Mouse (Mus musculus) hindbrain, embryonic 10.5 days (tissue): ENCODE measurements at regions not wholly inside any gene's neighbourhood (a gene's known extent, or its start where the extent isn't known, plus 50 kb on each side); places are given as distances from the start of the nearest gene placed in this dataset.

Experiments
- DNase-seq: peaks from one replicate; pipeline ENCODE4 v3.0.0-alpha.2; 2017; ENCODE audit warnings: low spot score
- H3K27ac ChIP-seq: fragments of 300-500 bp; sonication (generic); 2 replicates; pipeline ENCODE4 v1.5.1; 2016; ENCODE audit warnings: mild to moderate bottlenecking, moderate library complexity
- H3K27me3 ChIP-seq: fragments of 300-500 bp; sonication (generic); 2 replicates; pipeline ENCODE4 v1.6.1; 2016; ENCODE audit warnings: mild to moderate bottlenecking; ENCODE audit not compliant: poor library complexity, insufficient read depth, severe bottlenecking
- H3K36me3 ChIP-seq: fragments of 300-500 bp; sonication (generic); 2 replicates; pipeline ENCODE4 v1.6.1; 2016; ENCODE audit warnings: mild to moderate bottlenecking, moderate library complexity
- H3K4me1 ChIP-seq: fragments of 300-500 bp; sonication (generic); replicated peaks from 2 replicates; pipeline ENCODE4 v1.6.1; 2016; ENCODE audit warnings: mild to moderate bottlenecking
- H3K4me3 ChIP-seq: fragments of 300-500 bp; sonication (generic); 2 replicates; pipeline ENCODE4 v1.5.1; 2016; ENCODE audit warnings: mild to moderate bottlenecking, moderate library complexity
- H3K9me3 ChIP-seq: fragments of 300-500 bp; sonication (generic); 2 replicates; pipeline ENCODE4 v1.6.1; 2016; ENCODE audit warnings: mild to moderate bottlenecking, moderate library complexity
- WGBS: fragments of 180-500 bp; shearing (Covaris S2); methylation state at CpG from one replicate; pipeline ENCODE4 v1.1.7; 2016; 5-methylcytosine and 5-hydroxymethylcytosine counted together

DNA sequence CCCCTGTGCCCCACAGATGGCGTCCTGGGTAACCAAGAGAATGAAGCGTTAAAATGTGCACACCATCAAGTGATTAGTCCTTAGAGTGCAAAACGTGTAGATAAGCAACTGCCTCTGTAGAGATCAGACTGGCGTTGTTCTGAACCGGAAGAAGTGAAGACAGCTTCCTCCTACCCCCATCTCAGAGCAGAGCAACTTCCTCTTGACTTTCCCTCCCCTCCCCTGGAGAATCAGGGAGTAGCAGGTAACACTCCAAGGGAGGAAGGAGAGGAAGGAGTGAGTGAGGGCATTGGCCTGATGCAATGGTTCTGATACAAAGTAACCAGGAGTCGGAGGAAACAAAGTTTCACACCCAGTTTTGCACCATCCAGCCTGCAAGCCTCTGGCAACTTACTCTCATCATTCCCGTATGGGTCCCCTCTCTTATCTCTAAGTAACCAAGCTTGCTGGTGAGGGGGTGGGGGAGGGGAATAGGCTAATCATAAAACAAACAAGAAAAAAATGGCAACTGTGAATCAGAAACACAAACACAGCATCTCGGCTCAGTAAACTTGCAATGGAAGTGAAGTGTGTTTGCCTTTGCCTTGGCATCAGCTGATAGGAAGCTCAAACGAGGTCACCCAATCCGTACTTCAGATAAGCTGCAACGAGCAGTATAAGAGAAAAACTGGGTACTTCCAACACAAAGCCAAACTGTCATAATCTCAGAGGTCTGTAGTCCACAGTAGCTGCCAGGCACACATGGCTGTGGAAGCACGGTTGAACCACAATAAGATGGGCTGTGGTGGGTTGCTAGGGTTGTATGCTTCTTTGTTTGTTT lies 83.7 kb upstream of the Mon1b start:
- H3K4me3 ChIP-seq, result no peak overlapping the region
- no peaks in the 10 kb centered on the region for H3K9me3 ChIP-seq
- H3K27me3 ChIP-seq, result no peaks in the 10 kb centered on the region
- no peaks in the 10 kb centered on the region for H3K36me3 ChIP-seq
- WGBS, result 77% methylated on average over 12 of the region's 12 CpGs
- no peak overlapping the region for H3K27ac ChIP-seq
- H3K4me1 ChIP-seq, result peaks cover 15% of the 10 kb centered on the region
- DNase-seq, result no peak

DNA sequence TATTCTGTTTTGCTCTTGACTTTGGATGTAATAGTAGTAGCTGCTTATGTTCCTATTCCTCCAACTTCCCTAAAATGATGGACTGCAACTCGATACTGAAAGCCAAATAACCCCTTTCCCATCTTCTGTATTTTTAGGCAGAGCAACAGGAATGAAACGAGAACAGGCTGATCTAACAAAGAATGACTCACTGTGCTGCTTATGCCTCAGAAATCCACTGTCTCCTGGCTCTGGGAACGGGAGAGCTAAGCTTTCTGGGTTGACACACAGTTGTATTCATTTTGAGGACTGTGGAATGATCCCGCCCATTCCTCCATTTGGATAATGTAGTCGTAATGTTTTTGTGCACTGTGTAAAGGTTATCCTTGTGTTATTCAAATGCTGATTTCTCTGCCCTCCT lies 82.6 kb upstream of the Mon1b start:
- H3K4me3 ChIP-seq, result no peak overlapping the region
- no peaks in the 10 kb centered on the region for H3K27me3 ChIP-seq
- no peaks in the 10 kb centered on the region for H3K36me3 ChIP-seq
- WGBS, result 80% methylated on average over 5 of the region's 5 CpGs
- H3K9me3 ChIP-seq, result no peaks in the 10 kb centered on the region
- peaks cover 15% of the 10 kb centered on the region for H3K4me1 ChIP-seq
- no peak overlapping the region for H3K27ac ChIP-seq
- no peak for DNase-seq

- H3K4me1 ChIP-seq, result peaks cover 15% of the 10 kb centered on the region
- no peaks in the 10 kb centered on the region for H3K9me3 ChIP-seq
- WGBS, result 15% methylated on average over 12 of the region's 12 CpGs
- H3K4me3 ChIP-seq, result peak overlapping the region; percentile 26
- no peaks in the 10 kb centered on the region for H3K36me3 ChIP-seq
- H3K27ac ChIP-seq, result peak overlapping the region; percentile 59; the same call in 1 of the 2 replicates
- DNase-seq, result peak; percentile 21
- no peaks in the 10 kb centered on the region for H3K27me3 ChIP-seq
Measured at GRCm38 (mm10) chr8:113554700-113555455, 80.5 kb upstream of the Mon1b start.

GRCm38 (mm10) chr8:113556994-113557393 lies 78.4 kb upstream of the Mon1b start:
- no peak for DNase-seq
- 86% methylated on average over 5 of the region's 5 CpGs for WGBS
- no peak overlapping the region for H3K27ac ChIP-seq

DNA sequence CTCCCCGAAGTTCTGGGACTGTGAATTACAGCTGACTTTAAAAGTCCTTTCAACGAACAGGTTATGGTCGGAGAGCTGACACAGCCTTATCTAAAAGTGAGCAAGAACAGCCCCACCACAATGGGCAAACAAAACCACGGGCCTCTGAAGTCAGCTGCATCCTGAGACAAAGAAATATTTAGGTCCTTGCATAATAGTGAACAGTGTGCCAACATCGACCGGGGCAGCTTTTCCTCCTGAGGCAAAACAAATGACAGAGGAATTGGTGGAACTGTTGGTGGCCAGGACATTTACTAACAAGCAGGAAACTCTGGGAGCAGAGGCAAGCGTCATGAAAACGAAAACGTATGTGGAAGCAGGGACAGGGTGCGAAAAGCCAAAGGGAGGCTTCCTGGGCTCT lies 54.3 kb upstream of the Mon1b start:
- no peak overlapping the region for H3K4me3 ChIP-seq
- H3K27me3 ChIP-seq, result no peaks in the 10 kb centered on the region
- H3K4me1 ChIP-seq, result peaks cover 16% of the 10 kb centered on the region
- no peaks in the 10 kb centered on the region for H3K36me3 ChIP-seq
- no peak overlapping the region for H3K27ac ChIP-seq
- no peaks in the 10 kb centered on the region for H3K9me3 ChIP-seq
- no peak for DNase-seq
- 50% methylated on average over 10 of the region's 10 CpGs for WGBS

More at GRCm38 (mm10) chr8:113556994-113557393, 78.4 kb upstream of the Mon1b start:
- H3K4me1 ChIP-seq, result peaks cover 15% of the 10 kb centered on the region
- no peaks in the 10 kb centered on the region for H3K27me3 ChIP-seq
- 0 out of 2 replicates have a peak, but pooled peaks cover 3% of the 10 kb centered on the region for H3K9me3 ChIP-seq
- H3K4me3 ChIP-seq, result no peak overlapping the region
- no peaks in the 10 kb centered on the region for H3K36me3 ChIP-seq

- WGBS, result 27% methylated on average over 12 of the region's 12 CpGs
- no peak overlapping the region for H3K4me3 ChIP-seq
- no peaks in the 10 kb centered on the region for H3K27me3 ChIP-seq
- peaks cover 16% of the 10 kb centered on the region for H3K4me1 ChIP-seq
- no peaks in the 10 kb centered on the region for H3K9me3 ChIP-seq
- no peaks in the 10 kb centered on the region for H3K36me3 ChIP-seq
- no peak overlapping the region for H3K27ac ChIP-seq
- DNase-seq, result peak; percentile 64
Measured at GRCm38 (mm10) chr8:113581704-113582103, 53.7 kb upstream of the Mon1b start.

GRCm38 (mm10) chr8:113582180-113582975 lies 53.0 kb upstream of the Mon1b start:
- Histone ChIP-seq H3K27ac (no peak overlapping the region), H3K36me3 (no peaks in the 10 kb centered on the region), H3K4me1 (peaks cover 16% of the 10 kb centered on the region), H3K27me3 (no peaks in the 10 kb centered on the region), H3K9me3 (no peaks in the 10 kb centered on the region), H3K4me3 (no peak overlapping the region)
- DNase-seq, result peak; percentile 61
- 27% methylated on average over 16 of the region's 16 CpGs for WGBS

DNA sequence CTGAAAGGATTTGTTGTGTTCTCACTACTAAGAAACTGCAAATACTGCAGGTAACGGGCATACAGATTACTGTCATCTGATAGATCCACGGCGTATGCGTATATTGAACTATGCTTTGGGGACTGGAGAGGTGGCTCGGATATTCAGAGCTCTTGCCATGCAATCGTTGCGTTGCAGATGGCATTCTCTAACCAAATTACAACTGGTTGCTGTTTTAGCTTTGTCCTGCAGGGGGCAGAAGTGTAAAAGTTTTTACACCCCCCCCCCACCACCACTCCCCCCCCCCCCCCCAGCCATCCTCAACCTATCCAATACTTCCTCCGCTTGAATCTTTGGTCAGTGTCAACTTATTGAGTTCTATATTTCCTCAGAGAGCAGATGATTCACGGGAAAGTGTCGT lies 51.6 kb upstream of the Mon1b start:
- Histone ChIP-seq H3K4me3 (no peak overlapping the region), H3K27me3 (no peaks in the 10 kb centered on the region), H3K4me1 (peaks cover 16% of the 10 kb centered on the region), H3K27ac (no peak overlapping the region), H3K36me3 (no peaks in the 10 kb centered on the region), H3K9me3 (no peaks in the 10 kb centered on the region)
- WGBS, result 75% methylated on average over 10 of the region's 10 CpGs
- DNase-seq, result no peak
